Mouse (Mus musculus): ENCODE measurements around the gene Asxl1.

GRCm38 (mm10) chr2:153312884-153313283 is 32.7 kb upstream of the Asxl1 start:
- TF ChIP-seq CTCF (IDR thresholded peaks at IDR 0.05; ENCODE audit: insufficient read depth, low read length) (no peak), POLR2A (IDR thresholded peaks at IDR 0.05; ENCODE audit: borderline replicate concordance, extremely low read depth, low read depth, low read length) (no peak)
